Mouse (Mus musculus) heart, embryonic 16.5 days (tissue): Measurements from ENCODE around the gene Entpd6. TPM values are rescaled to one million over a fixed set of nuclear protein-coding genes. Genes with fewer than 3 reads are reported as not detected.

Experiments
- polyA plus RNA-seq: library from polyadenylated mRNA; unstranded; fragments of >200 nt; fragmentation: Nextera tagmentation; extraction: Ambion mirVana; gene quantifications from 2 replicates; pipeline ENCODE4 v1.2.1, GENCODE M21; 2015

Gene Entpd6
- polyA plus RNA-seq, 1 experiment from 2014 or later: 24.3 TPM

Other genes with a start within 250 kb of the Entpd6 start
- gene Cst7, start 178.6 kb upstream of the Entpd6 start, polyA plus RNA-seq: 1.1 and 2.1 TPM in 2 replicates
- 26.6 and 28.8 TPM in 2 replicates for gene Apmap, start 140.5 kb upstream of the Entpd6 start, polyA plus RNA-seq
- gene Acss1, start 80.5 kb upstream of the Entpd6 start, polyA plus RNA-seq: 14.1 and 15.4 TPM in 2 replicates
- gene Vsx1, start 59.7 kb upstream of the Entpd6 start, polyA plus RNA-seq: not detected in 2 replicates
- 243 and 260 TPM in 2 replicates for gene Pygb, start 37.7 kb downstream of the Entpd6 start, polyA plus RNA-seq
- 41.5 and 43.2 TPM in 2 replicates for gene Abhd12, start 155.7 kb downstream of the Entpd6 start, polyA plus RNA-seq
- 25.0 and 27.0 TPM in 2 replicates for gene Gins1, start 156.4 kb downstream of the Entpd6 start, polyA plus RNA-seq